Mouse (Mus musculus): ENCODE measurements around the gene Mmadhc. TPM values are rescaled to one million over a fixed set of nuclear protein-coding genes. Genes with fewer than 3 reads are reported as not detected.

Gene Mmadhc
- total RNA-seq, 2 experiments from 2014 or later = 51.2 to 52.5 TPM

DNA sequence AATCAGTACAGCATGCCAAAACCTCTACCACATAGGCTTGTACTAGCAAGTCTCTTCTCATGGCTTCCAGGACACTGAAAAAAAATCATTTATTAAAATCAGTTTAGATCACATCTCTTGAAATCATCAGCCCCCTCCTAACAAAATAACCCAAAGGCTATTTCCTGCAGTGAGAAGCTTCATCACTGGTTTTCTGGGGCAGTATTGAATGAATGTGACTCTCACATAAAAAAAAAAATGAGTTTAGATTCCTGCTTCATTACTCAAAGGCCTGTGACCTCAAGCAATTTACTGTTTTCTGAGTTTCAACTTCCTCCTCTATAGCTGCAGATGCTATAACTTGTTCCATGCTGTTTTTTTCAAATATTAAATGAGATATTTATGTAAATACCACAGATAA lies 29.6 kb downstream of the Mmadhc start:
- no peak for DNase-seq (ENCODE audit: low spot score in 2 of 2)

- DNase-seq (ENCODE audit: low spot score in 2 of 2) = no peak
Observed at GRCm38 (mm10) chr2:50265215-50265785, 31.3 kb downstream of the Mmadhc start.

- DNase-seq (ENCODE audit: low spot score in 2 of 2) = no peak
Observed at GRCm38 (mm10) chr2:50264059-50264458, 32.5 kb downstream of the Mmadhc start.

- DNase-seq (ENCODE audit: low spot score in 2 of 2) = no peak
Observed at GRCm38 (mm10) chr2:50254955-50255354, 41.6 kb downstream of the Mmadhc start.

DNA sequence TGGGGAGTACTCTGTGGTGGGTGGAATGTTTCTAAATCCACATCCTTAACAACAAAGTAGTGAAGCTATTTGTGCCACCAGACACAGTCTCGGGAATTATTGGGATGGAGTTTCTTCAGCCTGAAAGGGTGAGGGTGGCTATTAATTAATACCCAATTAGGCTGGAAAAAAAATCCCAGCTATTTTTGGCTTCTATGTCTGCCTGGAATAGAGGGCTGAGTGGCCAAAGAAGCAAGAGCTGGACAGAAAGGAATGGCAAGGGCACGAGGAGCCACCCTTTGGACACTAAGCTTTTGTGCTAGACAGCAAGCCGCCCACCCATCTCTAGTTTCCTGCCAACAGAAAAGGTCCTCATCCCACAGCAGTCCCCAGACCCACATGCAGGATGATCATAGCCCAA lies 48.0 kb downstream of the Mmadhc start:
- no peak for DNase-seq (ENCODE audit: low spot score in 2 of 2)

GRCm38 (mm10) chr2:50233491-50233890 lies 63.1 kb downstream of the Mmadhc start:
- DNase-seq (ENCODE audit: low spot score in 2 of 2) = no peak

Other genes starting within 250 kb of the Mmadhc start
- 10 to 100 TPM; 22.2 to 22.8 TPM for gene Lypd6, start 230.4 kb downstream of the Mmadhc start, total RNA-seq (2021)